Mouse (Mus musculus) lung, postnatal 25 days (tissue): ENCODE results near the gene Gpat2.
A peak's percentile ranks its signal among the peaks of the same experiment; 100 is the strongest.

Experiments
- DNase-seq: peaks from one replicate; pipeline ENCODE4 v3.0.0; 2022; ENCODE audit warnings: low spot score

Gpat2 gene

GRCm38 (mm10) chr2:127424977-127425376, at the start of gene Gpat2:
Gene Gpat2, plus strand, starts transcription at chr2:127425199.
- no peak for DNase-seq

- DNase-seq: no peak
These were observed 49.1 kb upstream of the Gpat2 start for GRCm38 (mm10) chr2:127375759-127376341.

- no peak for DNase-seq
These were observed 48.5 kb upstream of the Gpat2 start for GRCm38 (mm10) chr2:127376423-127377051.

GRCm38 (mm10) chr2:127377942-127378610, 46.9 kb upstream of the Gpat2 start:
- DNase-seq: no peak

- no peak for DNase-seq
These were observed 46.4 kb upstream of the Gpat2 start for GRCm38 (mm10) chr2:127378611-127378990.

- DNase-seq: no peak
These were observed 45.7 kb upstream of the Gpat2 start for GRCm38 (mm10) chr2:127379250-127379649.

- DNase-seq: no peak
These were observed 41.1 kb upstream of the Gpat2 start for GRCm38 (mm10) chr2:127383881-127384280.

GRCm38 (mm10) chr2:127387521-127387920, 37.5 kb upstream of the Gpat2 start:
- DNase-seq: no peak

GRCm38 (mm10) chr2:127390352-127390751, 34.6 kb upstream of the Gpat2 start:
- peak; percentile 2 for DNase-seq

GRCm38 (mm10) chr2:127390846-127391245, 34.2 kb upstream of the Gpat2 start:
- no peak for DNase-seq

GRCm38 (mm10) chr2:127391323-127391722, 33.7 kb upstream of the Gpat2 start:
- no peak for DNase-seq

GRCm38 (mm10) chr2:127394606-127395161, 30.3 kb upstream of the Gpat2 start:
- DNase-seq: no peak

GRCm38 (mm10) chr2:127398738-127399137, 26.3 kb upstream of the Gpat2 start:
- DNase-seq: no peak

- DNase-seq: no peak
These were observed 13.9 kb upstream of the Gpat2 start for GRCm38 (mm10) chr2:127411126-127411525.

GRCm38 (mm10) chr2:127415806-127416205, 9.2 kb upstream of the Gpat2 start:
- DNase-seq: no peak

GRCm38 (mm10) chr2:127416706-127417105, 8.3 kb upstream of the Gpat2 start:
- DNase-seq: no peak

GRCm38 (mm10) chr2:127418266-127418970, 6.6 kb upstream of the Gpat2 start:
- no peak for DNase-seq

GRCm38 (mm10) chr2:127430238-127430637, 5.2 kb downstream of the Gpat2 start:
- DNase-seq: peak; percentile 24

GRCm38 (mm10) chr2:127433487-127434295, 8.7 kb downstream of the Gpat2 start:
- DNase-seq: no peak

GRCm38 (mm10) chr2:127435135-127435534, 10.1 kb downstream of the Gpat2 start:
- DNase-seq: no peak

GRCm38 (mm10) chr2:127435554-127435953, 10.6 kb downstream of the Gpat2 start:
- DNase-seq: no peak

GRCm38 (mm10) chr2:127437697-127438096, 12.7 kb downstream of the Gpat2 start:
- DNase-seq: no peak
